Mouse (Mus musculus) urinary bladder, postnatal 36 days (tissue): ENCODE results near the gene H2afv.

Source experiments
- DNase-seq, 2 experiments: peaks; one replicate each; pipeline ENCODE4 v3.0.0; 2022; ENCODE audit warnings: low spot score in 2 of 2, mixed read lengths in 1 of 2

The H2afv gene

DNA sequence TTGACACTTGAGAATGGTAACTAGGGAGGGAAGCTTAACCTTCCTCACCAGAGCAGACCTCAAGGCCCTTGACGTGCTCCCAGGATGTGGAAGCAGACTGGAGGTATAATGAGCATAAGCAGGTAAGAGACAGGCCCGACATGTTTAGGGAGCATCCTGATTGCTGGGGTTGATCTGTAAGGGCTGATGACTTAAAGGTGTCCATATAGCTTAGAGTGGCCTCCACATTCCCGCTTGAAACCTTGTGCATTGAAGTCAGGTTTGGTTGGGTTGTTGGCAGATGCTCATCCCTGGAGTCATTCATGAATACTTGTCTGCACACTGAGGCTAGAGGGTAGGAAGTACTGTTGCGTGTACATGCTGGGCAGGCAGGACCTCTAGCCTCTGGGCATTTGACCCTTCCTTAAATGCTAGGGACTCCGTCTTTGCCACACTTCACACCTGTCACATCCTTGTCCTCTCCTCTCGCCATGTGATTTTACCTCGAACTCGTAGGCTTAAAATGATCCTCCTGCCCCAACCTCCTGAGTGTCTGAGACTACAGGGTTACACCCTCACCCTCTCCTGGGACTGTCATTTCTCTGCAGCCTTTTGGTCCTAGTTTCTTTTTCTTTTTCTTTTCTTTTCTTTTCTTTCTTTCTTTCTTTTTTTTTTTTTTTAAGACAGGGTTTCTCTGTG lies 53.7 kb downstream of the H2afv start:
- no peak for DNase-seq

DNA sequence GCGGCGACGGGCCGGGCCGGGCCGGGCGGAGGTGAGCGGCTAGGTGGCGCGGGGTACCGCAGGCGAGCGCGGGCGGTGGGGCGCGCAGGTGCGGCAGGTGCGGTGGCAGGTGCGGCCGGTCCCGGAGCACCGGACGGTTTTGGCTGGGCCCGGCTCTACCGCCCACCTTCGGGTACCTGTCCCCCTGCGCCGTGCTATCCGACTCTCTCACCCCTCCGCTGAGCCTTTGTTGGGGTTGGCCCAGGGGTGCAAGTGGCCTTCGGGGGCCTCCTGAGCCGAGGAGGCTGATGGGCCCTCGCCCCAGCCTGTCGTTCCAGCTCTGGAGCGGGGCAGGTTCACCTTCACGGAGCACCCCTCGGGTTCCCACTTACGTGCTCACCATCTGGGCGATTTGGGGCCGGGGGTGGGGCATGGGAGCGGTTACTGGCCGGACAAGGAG lies 54.7 kb downstream of the H2afv start:
- DNase-seq, result no peak

DNA sequence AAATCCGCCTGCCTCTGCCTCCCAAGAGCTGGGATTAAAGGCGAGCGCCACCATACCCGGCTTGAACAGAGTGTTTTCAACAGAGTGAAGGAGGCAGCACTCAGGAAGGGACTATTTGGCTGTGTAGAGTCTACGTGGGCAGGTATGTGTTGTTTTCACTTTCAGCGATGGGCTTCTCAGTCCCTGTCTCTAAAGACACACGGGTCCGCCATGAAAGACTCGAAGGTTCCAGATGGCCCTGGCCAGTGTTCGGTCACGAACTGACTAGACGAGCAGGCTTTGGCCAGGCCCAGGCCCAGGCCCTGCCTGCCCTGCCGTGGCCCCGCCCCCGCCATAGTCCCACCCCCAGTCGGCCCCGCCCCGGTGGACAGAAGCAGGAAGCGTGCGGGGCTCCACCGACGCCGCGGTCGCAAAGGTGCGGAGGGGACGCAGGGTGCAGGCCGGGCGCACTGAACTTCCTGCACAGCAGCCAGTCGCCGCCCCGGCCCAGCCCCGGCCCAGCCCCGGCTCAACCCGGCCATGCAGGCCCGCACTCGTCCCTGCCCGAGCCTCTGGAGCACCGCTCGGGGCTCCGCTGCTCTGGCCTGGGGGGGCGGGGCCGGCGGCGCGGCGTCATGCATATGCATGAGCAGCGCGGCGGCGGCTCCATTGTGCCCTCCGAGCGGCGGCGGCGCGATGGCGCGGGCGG lies 55.4 kb downstream of the H2afv start, which contains the start of gene Zmiz2:
Zmiz2 (plus strand) TSS at position 349 of the 688 bp plus-strand sequence.
- DNase-seq, result peak; percentile 95 to 97

DNA sequence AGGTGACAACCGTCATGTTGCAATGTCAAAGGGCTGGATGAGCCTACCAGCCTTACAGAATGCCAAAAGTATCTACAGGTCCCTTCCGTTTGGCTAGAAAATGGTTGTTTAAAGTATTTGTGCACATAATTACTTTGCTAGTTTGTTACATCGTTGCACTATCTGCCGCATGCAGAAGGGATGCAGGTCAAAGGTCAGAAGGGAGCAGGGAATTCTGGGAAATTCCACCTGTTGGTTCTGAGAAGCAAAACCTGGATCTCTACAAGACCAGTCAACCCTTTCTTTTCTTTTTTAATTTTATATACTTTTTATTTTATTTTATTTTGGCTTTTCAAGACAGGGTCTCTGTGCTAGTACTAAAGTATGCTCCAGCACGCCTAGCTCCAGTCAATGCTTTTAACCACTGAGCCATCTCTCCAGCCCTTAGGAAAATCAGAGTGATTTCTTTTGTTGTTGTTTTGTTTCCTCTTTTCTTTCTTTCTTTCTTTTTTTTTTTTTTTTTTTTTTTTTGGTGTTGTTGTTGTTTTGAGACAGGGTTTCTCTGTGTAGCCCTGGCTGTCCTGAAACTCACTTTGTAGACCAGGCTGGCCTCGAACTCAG lies 56.0 kb downstream of the H2afv start:
- no peak for DNase-seq

DNA sequence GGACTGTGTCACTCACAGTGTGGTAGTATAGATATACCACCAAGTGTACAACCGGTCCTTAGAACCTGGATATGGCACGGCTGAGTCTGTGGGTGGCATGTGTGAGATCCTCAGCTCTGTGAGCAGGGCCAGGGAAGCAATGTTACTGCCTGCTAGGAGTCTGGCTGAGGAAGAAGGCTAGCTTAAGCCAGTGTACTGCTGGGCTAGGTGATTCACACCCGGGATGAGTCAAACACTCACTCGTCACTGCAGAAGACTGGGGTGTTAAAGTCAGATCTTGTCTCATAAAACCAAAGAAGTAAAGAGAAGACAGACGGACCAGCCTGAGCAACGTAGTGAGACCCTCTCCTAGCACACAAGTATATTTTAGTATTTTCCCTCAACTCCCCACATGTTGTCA lies 63.3 kb downstream of the H2afv start:
- DNase-seq, result no peak
